Mouse (Mus musculus): ENCODE data around the gene Slc9a3.

DNA sequence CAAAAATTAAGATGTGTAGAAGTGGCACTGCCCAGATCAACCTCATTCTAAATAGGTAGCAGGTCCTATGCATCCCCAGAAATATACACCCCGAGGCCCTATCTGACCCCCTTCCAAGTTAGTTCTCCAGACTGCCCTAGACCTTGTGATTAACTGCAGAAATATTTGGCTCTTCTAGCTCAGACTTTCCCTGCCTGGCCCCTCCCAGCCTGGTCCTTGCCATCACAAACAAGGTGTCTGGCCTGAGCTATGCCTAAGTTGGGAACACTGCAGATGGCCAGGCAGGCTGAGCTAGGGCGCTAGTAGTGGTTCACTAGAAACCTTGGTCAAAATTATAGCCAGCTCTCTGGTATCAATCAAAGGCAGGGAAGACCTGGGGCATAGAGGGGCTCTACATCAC, 46.2 kb downstream of the Slc9a3 start:
- TF ChIP-seq GATA1 (IDR thresholded peaks at IDR 0.05; ENCODE audit: borderline replicate concordance, low read length) (no peak), FLI1 (IDR thresholded peaks at IDR 0.05; ENCODE audit: low read length) (no peak)

All from megakaryocyte, embryonic 14.5 days (primary cell).